Comparison of ENCODE assay signal across 39 mouse cellular contexts in the genomic region with DNA sequence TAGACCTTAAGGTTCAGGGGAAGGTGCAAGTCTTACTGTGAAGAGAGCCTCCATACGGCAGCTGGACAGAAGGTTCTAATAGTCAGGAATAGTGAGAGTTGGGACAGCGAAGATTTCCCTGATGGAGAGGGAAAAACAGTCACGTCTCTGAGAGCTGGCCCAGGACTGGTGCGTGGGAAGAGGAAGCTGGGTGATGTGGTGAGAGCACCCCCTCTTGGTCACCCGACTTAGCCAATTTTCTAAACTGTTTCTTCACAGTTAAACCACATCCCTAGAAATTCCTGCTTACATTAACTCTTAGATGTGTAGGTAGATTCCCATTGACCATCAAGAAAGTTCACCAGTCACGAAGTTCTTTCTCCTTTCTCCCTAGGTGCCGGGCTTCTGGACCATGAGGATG. TPM values are rescaled to one million over a fixed set of nuclear protein-coding genes. Genes with fewer than 3 reads are reported as not detected.
DNase-seq lines count a peak whose midpoint lies in the region; ATAC-seq and TF ChIP-seq lines count a peak whose summit lies in the region.
"Had no signal": no experiment of that assay in that cellular context is flagged by ENCODE, and none has a peak within 500 bp of the region (broad histone marks: within the 10 kb centered on the region; RNA-seq: fewer than 3 reads in every experiment).

No protein-coding gene starts in this region.

- H3K9me3 ChIP-seq in kidney, postnatal 0 days (replicated peaks; ENCODE audit: low read length), result no peaks in the 10 kb centered on the region
- no peaks in the 10 kb centered on the region for H3K9me3 ChIP-seq in kidney, embryonic 14.5 days (ENCODE audit: control insufficient read depth, low read length)
- H3K9me3 ChIP-seq in hindbrain, embryonic 13.5 days, result no peaks in the 10 kb centered on the region
- H3K9me3 ChIP-seq in midbrain, embryonic 11.5 days (ENCODE audit: control insufficient read depth, low read length), result no peaks in the 10 kb centered on the region
- H3K9me3 ChIP-seq: embryonic facial prominence, embryonic 12.5 days; heart, embryonic 12.5 days; hindbrain, embryonic 15.5 days; kidney, embryonic 15.5 days; limb, embryonic 10.5 days; limb, embryonic 15.5 days; lung, embryonic 15.5 days had no signal

- no peak overlapping the region for H3K9ac ChIP-seq in kidney, postnatal 0 days (ENCODE audit: low read depth, low read length)
- no peak overlapping the region for H3K9ac ChIP-seq in kidney, embryonic 14.5 days (ENCODE audit: low read depth, low read length)
- no peak overlapping the region for H3K9ac ChIP-seq in hindbrain, embryonic 13.5 days
- H3K9ac ChIP-seq in midbrain, embryonic 11.5 days (ENCODE audit: low read length), result no peak overlapping the region
- H3K9ac ChIP-seq: embryonic facial prominence, embryonic 12.5 days; heart, embryonic 12.5 days; hindbrain, embryonic 15.5 days; kidney, embryonic 15.5 days; limb, embryonic 15.5 days; liver, embryonic 14.5 days; lung, embryonic 15.5 days had no signal

- DNase-seq in kidney, postnatal 0 days (ENCODE audit: low spot score), result no peak
- DNase-seq in testis, postnatal 10 days (ENCODE audit: low spot score), result no peak
- no peak for DNase-seq in midbrain, embryonic 11.5 days (ENCODE audit: low spot score, missing footprints)
- DNase-seq: adrenal gland, postnatal 10 days; cerebellum, adult 11-12 months; cerebellum, adult 9-11 months; embryo, embryonic 11 days; gastrocnemius, postnatal 14 days; heart, adult 18-20 months; heart, postnatal 4 days; kidney, adult 11 months; kidney, postnatal 36 days; layer of hippocampus, postnatal 36 days; midbrain, embryonic 14.5 days; right cerebral cortex, adult 18-20 months; thymus, adult 18-20 months; thymus, postnatal 4 days had no signal

- TF ChIP-seq CTCF in kidney, postnatal 0 days (IDR thresholded peaks at IDR 0.05; ENCODE audit: low read depth), result 0 out of 2 replicates have a peak, but pooled peaks have one; percentile 12
- TF ChIP-seq CTCF in testis, adult 2 months (IDR thresholded peaks at IDR 0.05; ENCODE audit: control insufficient read depth, insufficient read depth, insufficient replicate concordance, low read depth, low read length), result no peak

- no peak overlapping the region for H3K4me2 ChIP-seq in kidney, postnatal 0 days (ENCODE audit: low read length)
- no peak overlapping the region for H3K4me2 ChIP-seq in kidney, embryonic 14.5 days (replicated peaks; ENCODE audit: low read depth, low read length)
- no peak overlapping the region for H3K4me2 ChIP-seq in hindbrain, embryonic 13.5 days
- H3K4me2 ChIP-seq in midbrain, embryonic 11.5 days, result no peak overlapping the region
- H3K4me2 ChIP-seq: embryonic facial prominence, embryonic 12.5 days; heart, embryonic 12.5 days; hindbrain, embryonic 15.5 days; kidney, embryonic 15.5 days; limb, embryonic 15.5 days; lung, embryonic 15.5 days had no signal

- H3K4me1 ChIP-seq in kidney, postnatal 0 days (replicated peaks; ENCODE audit: insufficient read depth, low read length), result no peaks in the 10 kb centered on the region
- H3K4me1 ChIP-seq in kidney, embryonic 14.5 days (ENCODE audit: control insufficient read depth, insufficient read depth, low read length), result no peaks in the 10 kb centered on the region
- no peaks in the 10 kb centered on the region for H3K4me1 ChIP-seq in testis, adult 2 months (ENCODE audit: control insufficient read depth, insufficient read depth, low read length)
- H3K4me1 ChIP-seq in hindbrain, embryonic 13.5 days (replicated peaks), result no peaks in the 10 kb centered on the region
- no peaks in the 10 kb centered on the region for H3K4me1 ChIP-seq in midbrain, embryonic 11.5 days (ENCODE audit: control insufficient read depth, insufficient read depth, low read length)
- H3K4me1 ChIP-seq: embryonic facial prominence, embryonic 12.5 days; heart, embryonic 12.5 days; hindbrain, embryonic 15.5 days; kidney, embryonic 15.5 days; limb, embryonic 10.5 days; limb, embryonic 15.5 days; lung, embryonic 15.5 days had no signal

- H3K27me3 ChIP-seq in kidney, postnatal 0 days (ENCODE audit: insufficient read depth, low read length), result no peaks in the 10 kb centered on the region; the same call in 1 of the 2 replicates
- no peaks in the 10 kb centered on the region for H3K27me3 ChIP-seq in kidney, embryonic 14.5 days (ENCODE audit: control insufficient read depth, insufficient read depth, low read length)
- no peaks in the 10 kb centered on the region for H3K27me3 ChIP-seq in testis, adult 2 months (ENCODE audit: control insufficient read depth, insufficient read depth, low read length)
- 0 out of 2 replicates have a peak, but pooled peaks cover 2% of the 10 kb centered on the region for H3K27me3 ChIP-seq in hindbrain, embryonic 13.5 days
- no peaks in the 10 kb centered on the region for H3K27me3 ChIP-seq in midbrain, embryonic 11.5 days (ENCODE audit: control insufficient read depth, insufficient read depth, low read length)
- H3K27me3 ChIP-seq: hindbrain, embryonic 15.5 days; kidney, embryonic 15.5 days; limb, embryonic 15.5 days; lung, embryonic 15.5 days had no signal

- no peak for ATAC-seq in kidney, postnatal 0 days (replicated peaks; ENCODE audit: low FRiP score, low read depth)
- no peak for ATAC-seq in kidney, embryonic 14.5 days (ENCODE audit: low FRiP score, low TSS enrichment)
- ATAC-seq in megakaryocyte progenitor cell, adult 5-6 weeks (replicated peaks; ENCODE audit: poor library complexity), result peak; percentile 80
- no peak for ATAC-seq in hindbrain, embryonic 13.5 days (ENCODE audit: low FRiP score)
- no peak for ATAC-seq in cerebellum, adult (ENCODE audit: insufficient number of reproducible peaks, low FRiP score, low TSS enrichment)
- ATAC-seq in midbrain, embryonic 11.5 days (ENCODE audit: low FRiP score), result no peak
- ATAC-seq: activated CD4-positive, CD25-positive, alpha-beta regulatory T cell, adult 4 months; CD4-positive, CD25-positive, alpha-beta regulatory T cell, adult 4 months; forebrain, embryonic 14.5 days; inflammation-experienced regulatory T-cells, adult 6 months had no signal

- H3K27ac ChIP-seq in kidney, postnatal 0 days, result no peak overlapping the region
- H3K27ac ChIP-seq in kidney, embryonic 14.5 days (ENCODE audit: low read depth, low read length), result no peak overlapping the region
- no peak overlapping the region for H3K27ac ChIP-seq in testis, adult 2 months (ENCODE audit: control insufficient read depth, insufficient read depth, low read depth, low read length)
- no peak overlapping the region for H3K27ac ChIP-seq in hindbrain, embryonic 13.5 days
- no peak overlapping the region for H3K27ac ChIP-seq in midbrain, embryonic 11.5 days (ENCODE audit: low read depth, low read length)
- H3K27ac ChIP-seq: embryonic facial prominence, embryonic 12.5 days; hindbrain, embryonic 15.5 days; kidney, embryonic 15.5 days; limb, embryonic 10.5 days; limb, embryonic 15.5 days; liver, embryonic 14.5 days; lung, embryonic 15.5 days had no signal

- no peak overlapping the region for H3K4me3 ChIP-seq in kidney, postnatal 0 days (replicated peaks; ENCODE audit: low read depth, low read length)
- H3K4me3 ChIP-seq in kidney, embryonic 14.5 days (ENCODE audit: low read length), result no peak overlapping the region
- peak overlapping the region; percentile 67 for H3K4me3 ChIP-seq in testis, adult 2 months (ENCODE audit: control insufficient read depth, low read depth, low read length)
- H3K4me3 ChIP-seq in hindbrain, embryonic 13.5 days, result no peak overlapping the region
- H3K4me3 ChIP-seq in midbrain, embryonic 11.5 days (ENCODE audit: low read depth, low read length), result no peak overlapping the region
- H3K4me3 ChIP-seq: embryonic facial prominence, embryonic 12.5 days; heart, embryonic 12.5 days; hindbrain, embryonic 15.5 days; kidney, embryonic 15.5 days; limb, embryonic 10.5 days; limb, embryonic 15.5 days; lung, embryonic 15.5 days had no signal

- TF ChIP-seq POLR2A in testis, adult 2 months (IDR thresholded peaks at IDR 0.05; ENCODE audit: control insufficient read depth, low read depth, low read length), result no peak

- no peaks in the 10 kb centered on the region for H3K36me3 ChIP-seq in kidney, postnatal 0 days (ENCODE audit: insufficient read depth, low read length)
- no peaks in the 10 kb centered on the region for H3K36me3 ChIP-seq in kidney, embryonic 14.5 days (ENCODE audit: control insufficient read depth, insufficient read depth, low read length)
- peaks cover 4% of the 10 kb centered on the region for H3K36me3 ChIP-seq in testis, adult 2 months (ENCODE audit: control insufficient read depth, insufficient read depth, low read length)
- H3K36me3 ChIP-seq in hindbrain, embryonic 13.5 days, result no peaks in the 10 kb centered on the region
- no peaks in the 10 kb centered on the region for H3K36me3 ChIP-seq in midbrain, embryonic 11.5 days (ENCODE audit: control insufficient read depth, insufficient read depth, low read length)
- H3K36me3 ChIP-seq: embryonic facial prominence, embryonic 12.5 days; heart, embryonic 12.5 days; hindbrain, embryonic 15.5 days; kidney, embryonic 15.5 days; limb, embryonic 10.5 days; limb, embryonic 15.5 days; lung, embryonic 15.5 days had no signal

- WGBS in kidney, postnatal 0 days, result 75% methylated on average over 7 of the region's 7 CpGs
- 78% methylated on average over 7 of the region's 7 CpGs for WGBS in kidney, embryonic 14.5 days
- WGBS in hindbrain, embryonic 13.5 days, result 76% methylated on average over 7 of the region's 7 CpGs
- 76% methylated on average over 7 of the region's 7 CpGs for WGBS in midbrain, embryonic 11.5 days

RNA-seq across cellular contexts. Expression of gene BC051142, which starts 21.4 kb away (rescaled TPM):
- 1.2 and 1.4 TPM in 2 replicates for polyA plus RNA-seq in kidney, postnatal 0 days (2015; fragmentation: Nextera tagmentation; extraction: Ambion mirVana)
- 0.74 and 1.9 TPM in 2 replicates for polyA plus RNA-seq in kidney, embryonic 14.5 days (2014; fragmentation: Nextera tagmentation; extraction: Ambion mirVana)
- 883 and 1,115 TPM in 2 replicates for polyA plus RNA-seq in testis, adult 2 months (2012; rRNA removed)
- total RNA-seq in megakaryocyte progenitor cell, adult 5-6 weeks (2015), result 1.7 and 4.5 TPM in 2 replicates
- total RNA-seq in megakaryocyte progenitor cell, adult 5-6 weeks (2017), result 1.0 and 2.4 TPM in 2 replicates
- 3.6 and 4.1 TPM in 2 replicates for polyA plus RNA-seq in hindbrain, embryonic 13.5 days (2015; fragmentation: Nextera tagmentation; extraction: Ambion mirVana)
- polyA plus RNA-seq in midbrain, embryonic 11.5 days (2014; fragmentation: Nextera tagmentation; extraction: Ambion mirVana), result 1.6 and 2.9 TPM in 2 replicates
- total RNA-seq: heart, adult 18-20 months; heart, postnatal 4 days had no signal
- polyA plus RNA-seq: heart, embryonic 12.5 days had no signal

RNA-seq across cellular contexts. Expression of gene Btnl1, which starts 43.1 kb away (rescaled TPM):
- polyA plus RNA-seq in kidney, postnatal 0 days (2015; fragmentation: Nextera tagmentation; extraction: Ambion mirVana), result not detected in 2 replicates
- not detected in 2 replicates for polyA plus RNA-seq in kidney, embryonic 14.5 days (2014; fragmentation: Nextera tagmentation; extraction: Ambion mirVana)
- 0.14 and 0.15 TPM in 2 replicates for polyA plus RNA-seq in testis, adult 2 months (2012; rRNA removed)
- not detected in 2 replicates for total RNA-seq in megakaryocyte progenitor cell, adult 5-6 weeks (2015)
- not detected in 2 replicates for total RNA-seq in megakaryocyte progenitor cell, adult 5-6 weeks (2017)
- polyA plus RNA-seq in hindbrain, embryonic 13.5 days (2015; fragmentation: Nextera tagmentation; extraction: Ambion mirVana), result not detected in 2 replicates
- polyA plus RNA-seq in midbrain, embryonic 11.5 days (2014; fragmentation: Nextera tagmentation; extraction: Ambion mirVana), result not detected in 2 replicates
- total RNA-seq: adrenal gland, postnatal 10 days; gastrocnemius, postnatal 14 days; heart, adult 18-20 months; heart, postnatal 4 days; layer of hippocampus, adult 8-10 months; layer of hippocampus, postnatal 36 days; megakaryocyte-erythroid progenitor cell, adult 5-6 weeks had no signal
- polyA plus RNA-seq: activated CD4-positive, CD25-positive, alpha-beta regulatory T cell, adult 4 months; CD4-positive, CD25-positive, alpha-beta regulatory T cell, adult 4 months; embryonic facial prominence, embryonic 12.5 days; forebrain, embryonic 14.5 days; heart, embryonic 12.5 days; heart, postnatal 0 days; hindbrain, embryonic 15.5 days; inflammation-experienced regulatory T-cells, adult 6 months; kidney, embryonic 15.5 days; limb, embryonic 10.5 days; limb, embryonic 15.5 days; liver, embryonic 14.5 days; lung, embryonic 15.5 days; midbrain, embryonic 14.5 days; neural tube, embryonic 11.5 days; stomach, embryonic 14.5 days had no signal

RNA-seq across cellular contexts. Expression of gene Btnl4, which starts 57.1 kb away (rescaled TPM):
- not detected in 2 replicates for polyA plus RNA-seq in kidney, postnatal 0 days (2015; fragmentation: Nextera tagmentation; extraction: Ambion mirVana)
- polyA plus RNA-seq in kidney, embryonic 14.5 days (2014; fragmentation: Nextera tagmentation; extraction: Ambion mirVana), result not detected in 2 replicates
- polyA plus RNA-seq in testis, adult 2 months (2012; rRNA removed), result 0.09 TPM in 1 of 2 replicates, not detected in the other
- total RNA-seq in megakaryocyte progenitor cell, adult 5-6 weeks (2015), result not detected in 2 replicates
- total RNA-seq in megakaryocyte progenitor cell, adult 5-6 weeks (2017), result not detected in 2 replicates
- not detected in 2 replicates for polyA plus RNA-seq in hindbrain, embryonic 13.5 days (2015; fragmentation: Nextera tagmentation; extraction: Ambion mirVana)
- not detected in 2 replicates for polyA plus RNA-seq in midbrain, embryonic 11.5 days (2014; fragmentation: Nextera tagmentation; extraction: Ambion mirVana)
- total RNA-seq: adrenal gland, postnatal 10 days; gastrocnemius, postnatal 14 days; heart, adult 18-20 months; heart, postnatal 4 days; layer of hippocampus, adult 8-10 months; layer of hippocampus, postnatal 36 days; megakaryocyte-erythroid progenitor cell, adult 5-6 weeks had no signal
- polyA plus RNA-seq: activated CD4-positive, CD25-positive, alpha-beta regulatory T cell, adult 4 months; CD4-positive, CD25-positive, alpha-beta regulatory T cell, adult 4 months; embryonic facial prominence, embryonic 12.5 days; forebrain, embryonic 14.5 days; heart, embryonic 12.5 days; heart, postnatal 0 days; hindbrain, embryonic 15.5 days; inflammation-experienced regulatory T-cells, adult 6 months; kidney, embryonic 15.5 days; limb, embryonic 10.5 days; limb, embryonic 15.5 days; liver, embryonic 14.5 days; lung, embryonic 15.5 days; midbrain, embryonic 14.5 days; neural tube, embryonic 11.5 days; stomach, embryonic 14.5 days had no signal

Comparison
In these comparisons a context has a peak if more than half of its experiments do, and no peak if none do; other contexts are left out.
1. RNA of gene BC051142, which starts 21.4 kb away (polyA plus RNA-seq): 883 to 1,115 TPM in testis, adult 2 months; 3.6 to 4.1 TPM in hindbrain, embryonic 13.5 days, 1.6 to 2.9 TPM in midbrain, embryonic 11.5 days, 1.2 to 1.4 TPM in kidney, postnatal 0 days and 0.74 to 1.9 TPM in kidney, embryonic 14.5 days; every median in the first group is over 100 times any median in the second.